10 mouse cellular contexts compared by ENCODE assay signal in the genomic region with DNA sequence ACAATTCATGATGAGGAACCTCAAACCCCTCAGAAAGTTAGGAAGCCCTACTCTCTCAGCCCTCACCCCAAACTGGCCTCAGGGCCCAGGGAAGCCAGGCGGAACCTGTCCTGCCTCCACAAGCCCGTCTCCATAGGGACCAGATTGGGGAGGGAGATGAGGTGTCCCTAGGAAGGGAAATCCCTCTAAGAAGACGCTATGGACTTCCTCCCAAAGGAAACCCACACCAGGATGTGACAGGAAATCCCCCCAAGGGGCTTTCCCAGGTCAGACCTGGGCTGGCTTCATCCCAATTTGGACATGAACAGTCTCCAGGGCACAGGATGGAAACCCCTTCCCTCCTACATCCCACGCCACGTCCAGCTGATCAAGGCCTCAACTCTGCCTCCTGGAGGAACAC. TPM values are rescaled to one million over a fixed set of nuclear protein-coding genes. Genes with fewer than 3 reads are reported as not detected.
A peak's percentile ranks its signal among the peaks of the same experiment; 100 is the strongest.
DNase-seq lines count a peak whose midpoint lies in the region; ATAC-seq and TF ChIP-seq lines count a peak whose summit lies in the region.
"Had no signal": no experiment of that assay in that cellular context is flagged by ENCODE, and none has a peak within 500 bp of the region (broad histone marks: within the 10 kb centered on the region; RNA-seq: fewer than 3 reads in every experiment).

No protein-coding gene starts in this region.

- ATAC-seq in liver, postnatal 0 days: no peak
- ATAC-seq in embryonic facial prominence, embryonic 12.5 days (ENCODE audit: insufficient number of reproducible peaks, insufficient read depth, low FRiP score, low TSS enrichment): no peak
- ATAC-seq in midbrain, embryonic 13.5 days: no peak

- no peaks in the 10 kb centered on the region for H3K9me3 ChIP-seq in liver, postnatal 0 days (ENCODE audit: low read length)
- H3K9me3 ChIP-seq in embryonic facial prominence, embryonic 12.5 days: no peaks in the 10 kb centered on the region; the same call in 1 of the 2 replicates
- no peaks in the 10 kb centered on the region for H3K9me3 ChIP-seq in limb, embryonic 10.5 days (replicated peaks)
- H3K9me3 ChIP-seq in midbrain, embryonic 13.5 days: no peaks in the 10 kb centered on the region
- H3K9me3 ChIP-seq: neural tube, embryonic 13.5 days had no signal

- H3K4me3 ChIP-seq in liver, postnatal 0 days (ENCODE audit: low read depth, low read length): no peak overlapping the region
- H3K4me3 ChIP-seq in embryonic facial prominence, embryonic 12.5 days: no peak overlapping the region
- H3K4me3 ChIP-seq in limb, embryonic 10.5 days: no peak overlapping the region
- H3K4me3 ChIP-seq in midbrain, embryonic 13.5 days (replicated peaks): no peak overlapping the region
- H3K4me3 ChIP-seq: neural tube, embryonic 13.5 days had no signal

- no peak for TF ChIP-seq EP300 in liver, postnatal 0 days (IDR thresholded peaks at IDR 0.05; ENCODE audit: low read depth)

- TF ChIP-seq CTCF in liver, postnatal 0 days (IDR thresholded peaks at IDR 0.05; ENCODE audit: low read depth): 0 out of 2 replicates have a peak, but pooled peaks have one; percentile 21

- H3K36me3 ChIP-seq in liver, postnatal 0 days (replicated peaks; ENCODE audit: insufficient read depth, low read length): no peaks in the 10 kb centered on the region
- no peaks in the 10 kb centered on the region for H3K36me3 ChIP-seq in embryonic facial prominence, embryonic 12.5 days
- no peaks in the 10 kb centered on the region for H3K36me3 ChIP-seq in limb, embryonic 10.5 days
- no peaks in the 10 kb centered on the region for H3K36me3 ChIP-seq in midbrain, embryonic 13.5 days
- H3K36me3 ChIP-seq: neural tube, embryonic 13.5 days had no signal

- no peak overlapping the region for H3K4me2 ChIP-seq in liver, postnatal 0 days (ENCODE audit: low read depth, low read length)
- no peak overlapping the region for H3K4me2 ChIP-seq in embryonic facial prominence, embryonic 12.5 days (replicated peaks)
- no peak overlapping the region for H3K4me2 ChIP-seq in midbrain, embryonic 13.5 days (replicated peaks)
- H3K4me2 ChIP-seq: neural tube, embryonic 13.5 days had no signal

- 63% methylated on average over 5 of the region's 5 CpGs for WGBS in liver, postnatal 0 days (ENCODE audit: insufficient replicate concordance)
- WGBS in embryonic facial prominence, embryonic 12.5 days: 50% methylated on average over 5 of the region's 5 CpGs
- WGBS in limb, embryonic 10.5 days: 76% methylated on average over 5 of the region's 5 CpGs
- WGBS in midbrain, embryonic 13.5 days: 69% methylated on average over 5 of the region's 5 CpGs

- no peak for DNase-seq in liver, postnatal 0 days
- DNase-seq in liver: no peak
- peak; percentile 46 for DNase-seq in induced T-regulatory cell, adult 2 months (ENCODE audit: low read depth)
- no peak for DNase-seq in limb, embryonic 10.5 days (ENCODE audit: low spot score)
- DNase-seq in natural killer cell, adult 2 months (ENCODE audit: low spot score in 2 of 2): no peak
- DNase-seq in embryo, embryonic 11 days: no peak
- DNase-seq: spleen, adult 18-20 months had no signal

- peaks cover 40% of the 10 kb centered on the region for H3K4me1 ChIP-seq in liver, postnatal 0 days (ENCODE audit: insufficient read depth)
- H3K4me1 ChIP-seq in embryonic facial prominence, embryonic 12.5 days: peaks cover 28% of the 10 kb centered on the region
- H3K4me1 ChIP-seq in limb, embryonic 10.5 days: peaks cover 29% of the 10 kb centered on the region
- peaks cover 6% of the 10 kb centered on the region for H3K4me1 ChIP-seq in midbrain, embryonic 13.5 days (replicated peaks)

- no peaks in the 10 kb centered on the region for H3K27me3 ChIP-seq in liver, postnatal 0 days (ENCODE audit: insufficient read depth, low read length)
- no peaks in the 10 kb centered on the region for H3K27me3 ChIP-seq in embryonic facial prominence, embryonic 12.5 days
- no peaks in the 10 kb centered on the region for H3K27me3 ChIP-seq in limb, embryonic 10.5 days (ENCODE audit: low read depth, poor library complexity, severe bottlenecking)
- H3K27me3 ChIP-seq in midbrain, embryonic 13.5 days: no peaks in the 10 kb centered on the region
- H3K27me3 ChIP-seq: neural tube, embryonic 13.5 days had no signal

- H3K27ac ChIP-seq in liver, postnatal 0 days (ENCODE audit: low read depth): 0 out of 2 replicates have a peak overlapping the region, but pooled peaks have one; percentile 16
- H3K27ac ChIP-seq in embryonic facial prominence, embryonic 12.5 days: 0 out of 2 replicates have a peak overlapping the region, but pooled peaks have one; percentile 47
- H3K27ac ChIP-seq in limb, embryonic 10.5 days: peak overlapping the region; percentile 47; the same call in 1 of the 2 replicates
- H3K27ac ChIP-seq in midbrain, embryonic 13.5 days: no peak overlapping the region

- no peak overlapping the region for H3K9ac ChIP-seq in liver, postnatal 0 days (replicated peaks)
- H3K9ac ChIP-seq in embryonic facial prominence, embryonic 12.5 days: no peak overlapping the region
- H3K9ac ChIP-seq in midbrain, embryonic 13.5 days (replicated peaks): no peak overlapping the region
- H3K9ac ChIP-seq: neural tube, embryonic 13.5 days had no signal

RNA-seq across cellular contexts. Expression of gene Sik1, which starts 27.5 kb away (rescaled TPM):
- 7.8 and 8.1 TPM in 2 replicates for polyA plus RNA-seq in liver, postnatal 0 days (2015; fragmentation: Nextera tagmentation; extraction: Ambion mirVana)
- polyA plus RNA-seq in embryonic facial prominence, embryonic 12.5 days (2016; fragmentation: Nextera tagmentation; extraction: Ambion mirVana): 13.0 and 15.8 TPM in 2 replicates
- polyA plus RNA-seq in limb, embryonic 10.5 days (2016; fragmentation: Nextera tagmentation; extraction: Ambion mirVana): 10.3 and 13.4 TPM in 2 replicates
- polyA plus RNA-seq in midbrain, embryonic 13.5 days (2015; fragmentation: Nextera tagmentation; extraction: Ambion mirVana): 16.9 and 17.6 TPM in 2 replicates
